ENCODE assay signal across 8 mouse cellular contexts in the genomic region with DNA sequence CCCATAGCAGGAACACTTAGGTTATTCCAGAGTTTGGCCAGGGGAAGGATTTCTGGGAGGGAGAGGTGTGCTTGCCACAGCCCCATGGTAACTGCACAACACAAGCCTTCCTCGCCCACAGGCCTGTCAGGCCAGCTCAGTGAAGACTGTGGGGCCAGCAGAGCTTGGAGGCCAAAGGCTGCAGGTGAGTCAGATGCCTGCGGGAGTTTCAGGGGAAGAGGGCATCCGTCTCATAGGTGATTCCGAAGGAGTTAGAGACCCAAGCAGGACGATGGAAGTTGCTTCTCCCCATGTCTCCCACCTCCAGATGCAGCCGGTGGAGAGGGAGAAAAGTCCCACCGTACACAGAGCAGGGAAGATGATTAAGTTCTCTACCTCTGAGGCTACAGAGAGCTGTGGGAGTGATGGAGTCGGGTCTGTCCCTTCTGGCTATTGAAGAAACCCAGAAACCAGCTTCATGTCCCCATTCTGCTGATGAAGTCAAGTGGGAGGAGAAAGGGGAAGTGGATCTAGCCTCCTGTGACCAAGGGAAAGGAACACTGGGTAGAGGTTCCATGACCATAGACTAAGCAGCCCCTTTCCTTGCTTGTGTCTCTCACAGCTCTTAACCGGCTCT. TPM values are rescaled to one million over a fixed set of nuclear protein-coding genes. Genes with fewer than 3 reads are reported as not detected.
A peak's percentile ranks its signal among the peaks of the same experiment; 100 is the strongest.
DNase-seq lines count a peak whose midpoint lies in the region; ATAC-seq and TF ChIP-seq lines count a peak whose summit lies in the region.

A gene (plus strand): TSS at position 120 of the 616 bp plus-strand sequence.

- H3K79me2 ChIP-seq in heart, adult 2 months (replicated peaks; ENCODE audit: control insufficient read depth, insufficient read depth, low read length) = no peaks in the 10 kb centered on the region

- peaks cover 29% of the 10 kb centered on the region for H3K4me1 ChIP-seq in heart, adult 2 months (ENCODE audit: control insufficient read depth, insufficient read depth, low read length)
- H3K4me1 ChIP-seq in megakaryocyte, embryonic 14.5 days = peaks cover 96% of the 10 kb centered on the region

- H3K27ac ChIP-seq in heart, adult 2 months = peak within 1 kb of the TSS; percentile 99

- intact Hi-C loops in heart, adult 2 months (cut with DNase I) = loop anchor here (10.0 kb wide), 1 partner anchor 412 kb away; no protein-coding TSS in a partner anchor

- peak in 1 of 2 experiments; percentile 28 for DNase-seq in heart, adult 2 months
- no peak for DNase-seq in heart, adult 9 months (ENCODE audit: low spot score in 2 of 2)
- no peak for DNase-seq in Patski (ENCODE audit: low read depth, low spot score)
- no peak for DNase-seq in natural killer cell, adult 2 months (ENCODE audit: low spot score in 2 of 2)
- no peak for DNase-seq in cerebellum, postnatal 36 days
- DNase-seq in layer of hippocampus, adult 9-11 months = no peak

- H3K36me3 ChIP-seq in heart, adult 2 months (ENCODE audit: control insufficient read depth, insufficient read depth, low read length) = no peaks in the 10 kb centered on the region
- peaks cover 57% of the 10 kb centered on the region for H3K36me3 ChIP-seq in megakaryocyte, embryonic 14.5 days (replicated peaks; ENCODE audit: low read length)

- POLR2A ChIA-PET in Patski (lab: Charles Lee) = no interaction called here

- no peak for TF ChIP-seq CTCF in heart, adult 2 months (IDR thresholded peaks at IDR 0.05)
- TF ChIP-seq CTCF in Patski (IDR thresholded peaks at IDR 0.05) = no peak

- 65% methylated on average over 9 of the region's 9 CpGs for WGBS in heart, adult 2 months

- CTCF ChIA-PET in Patski (lab: Charles Lee) = interaction anchor here (1.1 to 1.5 kb wide), 4 partner anchors 14 to 124 kb away, joined by 3 to 4 read pairs (median 4); no protein-coding TSS in a partner anchor

- in situ Hi-C loops in Patski (cut with MboI; ENCODE audit: low pct_unique_long_range_greater_than_20kb) = loop anchor here (10.0 kb wide), 1 partner anchor 402 kb away; a partner anchor contains a TSS

- no peaks in the 10 kb centered on the region for H3K9me3 ChIP-seq in megakaryocyte, embryonic 14.5 days

- no peak for TF ChIP-seq POLR2A in heart, adult 2 months (IDR thresholded peaks at IDR 0.05; ENCODE audit: insufficient read depth, low read depth, low read length)

- no peak for TF ChIP-seq EP300 in heart, adult 2 months (IDR thresholded peaks at IDR 0.05; ENCODE audit: insufficient read depth, low read depth, low read length)

- H3K4me3 ChIP-seq in heart, adult 2 months = peak within 1 kb of the TSS; percentile 23
- H3K4me3 ChIP-seq in megakaryocyte, embryonic 14.5 days (replicated peaks) = peak within 1 kb of the TSS; percentile 91

- H3K9ac ChIP-seq in heart, adult 2 months (ENCODE audit: low read depth, low read length) = peak within 1 kb of the TSS; percentile 56

- H3K27me3 ChIP-seq in heart, adult 2 months (ENCODE audit: control insufficient read depth, insufficient read depth, low read length) = no peaks in the 10 kb centered on the region
- no peaks in the 10 kb centered on the region for H3K27me3 ChIP-seq in Patski
- no peaks in the 10 kb centered on the region for H3K27me3 ChIP-seq in megakaryocyte, embryonic 14.5 days (replicated peaks)

- ATAC-seq in Patski = peak; percentile 65
- ATAC-seq in hematopoietic stem cell, adult 5-6 weeks (replicated peaks in 1 of 2; ENCODE audit: insufficient read depth in 1 of 2, low FRiP score in 2 of 2, low TSS enrichment in 1 of 2, low read depth in 1 of 2, poor library complexity in 2 of 2, severe bottlenecking in 2 of 2) = peak; percentile 9 to 20; a peak in 1 of 4 replicates

RNA-seq across cellular contexts. Expression of the gene that starts here (rescaled TPM):
- total RNA-seq in heart, adult 2 months (2021) = not detected
- 0.29 and 4.2 TPM in 2 replicates for polyA plus RNA-seq in heart, adult 2 months (2012; rRNA removed)
- polyA plus RNA-seq in Patski (2021) = 0.21 TPM
- total RNA-seq in hematopoietic stem cell, adult 5-6 weeks (2017) = not detected in 2 replicates
- 12.1 TPM in 1 of 2 replicates, not detected in the other for polyA plus RNA-seq in megakaryocyte, embryonic 14.5 days (2012; ENCODE audit: insufficient read depth, low replicate concordance)

Comparison
In these comparisons a context has a peak if more than half of its experiments do, and no peak if none do; other contexts are left out.
1. Peak in ATAC-seq in Patski; RNA of the gene not detected or under 1 TPM.
2. Peak in ATAC-seq in hematopoietic stem cell, adult 5-6 weeks; RNA of the gene not detected or under 1 TPM.